Mouse (Mus musculus): ENCODE measurements around the gene Mfsd5.

Mfsd5 gene

GRCm38 (mm10) chr15:102282463-102283292, 3.4 kb downstream of the Mfsd5 start:
- no peak for DNase-seq

- DNase-seq: no peak
Measured at GRCm38 (mm10) chr15:102283648-102284047, 4.4 kb downstream of the Mfsd5 start.

- peak; percentile 42 for DNase-seq
Measured at GRCm38 (mm10) chr15:102287395-102287794, 8.1 kb downstream of the Mfsd5 start.

- DNase-seq: peak; percentile 96
Measured at GRCm38 (mm10) chr15:102295633-102296367, 16.5 kb downstream of the Mfsd5 start, which contains the start of gene Espl1. Espl1 (plus strand) TSS chr15:102296266.

- no peak for DNase-seq
Measured at GRCm38 (mm10) chr15:102296368-102297006, 17.2 kb downstream of the Mfsd5 start.

GRCm38 (mm10) chr15:102302542-102302941, 23.3 kb downstream of the Mfsd5 start:
- DNase-seq: no peak

- DNase-seq: no peak
Measured at GRCm38 (mm10) chr15:102308717-102309116, 29.5 kb downstream of the Mfsd5 start.

- no peak for DNase-seq
Measured at GRCm38 (mm10) chr15:102310074-102310845, 31.0 kb downstream of the Mfsd5 start.

- DNase-seq: no peak
Measured at GRCm38 (mm10) chr15:102311489-102311888, 32.2 kb downstream of the Mfsd5 start.

GRCm38 (mm10) chr15:102315292-102315691, 36.0 kb downstream of the Mfsd5 start:
- no peak for DNase-seq

GRCm38 (mm10) chr15:102316263-102316662, 37.0 kb downstream of the Mfsd5 start:
- DNase-seq: peak; percentile 70

GRCm38 (mm10) chr15:102324654-102325473, 45.6 kb downstream of the Mfsd5 start:
- peak; percentile 15 for DNase-seq

GRCm38 (mm10) chr15:102326022-102326576, 46.8 kb downstream of the Mfsd5 start, which contains the start of gene Pfdn5:
Pfdn5 (plus strand) TSS chr15:102326116.
- DNase-seq: peak; percentile 83

GRCm38 (mm10) chr15:102326892-102327291, 47.6 kb downstream of the Mfsd5 start:
- no peak for DNase-seq

Data from thymus, postnatal 25 days (tissue).